Mouse (Mus musculus): ENCODE measurements around the gene Dennd1b. TPM values are rescaled to one million over a fixed set of nuclear protein-coding genes. Genes with fewer than 3 reads are reported as not detected.

Dennd1b gene
- polyA plus RNA-seq, 2 experiments = 0.78 to 2.3 TPM

DNA sequence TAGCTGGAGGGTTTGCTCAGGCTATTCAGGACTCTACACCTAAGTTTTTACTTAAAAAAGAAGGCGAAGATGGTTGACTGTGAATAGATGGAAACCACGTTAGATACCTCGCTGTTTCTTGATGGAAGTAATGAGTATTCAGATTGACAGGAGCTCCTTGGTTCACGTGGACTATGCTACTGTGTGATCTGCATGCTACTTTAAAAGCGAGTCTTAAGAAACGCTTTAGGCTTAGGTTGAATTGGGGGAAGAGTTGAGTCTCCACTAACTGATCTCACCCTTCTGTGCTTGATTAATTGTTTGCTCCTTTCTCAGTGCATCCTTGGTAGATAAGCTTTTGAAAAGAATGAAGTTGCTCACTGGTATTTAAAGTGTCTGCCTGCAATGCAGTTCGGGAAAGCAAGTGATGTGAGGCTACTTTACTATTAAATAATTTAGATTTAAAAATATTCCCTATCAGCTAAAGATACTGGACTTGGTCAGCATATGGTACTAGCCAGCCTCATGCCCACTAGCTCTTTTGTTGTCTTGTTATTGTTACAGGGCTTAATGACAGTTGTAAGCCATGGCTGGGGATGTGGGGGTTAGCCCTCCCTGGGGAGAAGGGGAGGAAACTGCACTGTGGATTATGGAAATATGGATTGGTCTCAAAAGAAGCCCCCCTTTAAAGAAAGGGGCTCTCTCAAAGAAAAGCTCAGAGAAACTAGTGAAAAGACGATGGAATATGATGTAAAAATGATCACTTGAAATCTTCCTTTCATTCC is 62.8 kb downstream of the Dennd1b start:
- no peak for TF ChIP-seq EP300 (IDR thresholded peaks at IDR 0.05; ENCODE audit: low read depth)
- TF ChIP-seq CTCF (IDR thresholded peaks at IDR 0.05; ENCODE audit: low read depth) = no peak
- Histone ChIP-seq H3K9me3 (ENCODE audit: control insufficient read depth, low read length) (no peaks in the 10 kb centered on the region), H3K4me3 (ENCODE audit: insufficient read depth in 1 of 2, low read depth in 2 of 2, low read length in 2 of 2) (no peak overlapping the region), H3K4me1 (replicated peaks; ENCODE audit: control insufficient read depth in 2 of 2, insufficient read depth in 2 of 2, low read length in 1 of 2) (peaks cover 0 to 2% of the 10 kb centered on the region in 2 experiments; a peak in 2 of 4 replicates), H3K9ac (replicated peaks) (no peak overlapping the region), H3K27ac (no peak overlapping the region), H3K36me3 (replicated peaks; ENCODE audit: control insufficient read depth, insufficient read depth, low read depth) (no peaks in the 10 kb centered on the region), H3K4me2 (ENCODE audit: low read depth) (no peak overlapping the region), H3K27me3 (ENCODE audit: control insufficient read depth, insufficient read depth, low read length) (no peaks in the 10 kb centered on the region)
- 66% methylated on average over 8 of the region's 8 CpGs for WGBS (ENCODE audit: insufficient replicate concordance)
- ATAC-seq (ENCODE audit: insufficient read depth) (no peak), DNase-seq (ENCODE audit: low read depth in 3 of 3, low spot score in 3 of 3) (no peak)

DNA sequence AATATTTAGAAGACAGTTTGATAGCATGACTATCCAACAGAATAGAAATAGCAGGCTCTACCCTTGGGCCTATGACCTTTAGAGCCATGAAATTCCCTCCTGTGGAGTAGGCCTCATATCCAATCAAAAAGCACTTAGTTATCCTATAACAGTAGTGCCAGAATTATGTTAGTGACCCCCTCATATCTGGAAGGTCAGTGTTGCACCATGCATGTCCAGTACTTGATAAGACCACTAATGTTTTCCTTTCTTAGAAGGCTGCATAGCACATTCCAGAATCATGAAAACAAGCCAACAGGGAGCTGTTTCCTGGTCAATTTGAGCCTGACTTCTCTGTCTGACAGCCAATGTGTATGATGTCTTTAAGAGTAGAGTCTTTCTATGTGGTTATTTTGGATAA is 66.3 kb downstream of the Dennd1b start:
- Histone ChIP-seq H3K36me3 (replicated peaks; ENCODE audit: control insufficient read depth, insufficient read depth, low read depth) (no peaks in the 10 kb centered on the region), H3K9me3 (ENCODE audit: control insufficient read depth, low read length) (no peaks in the 10 kb centered on the region), H3K27ac (no peak overlapping the region), H3K4me1 (replicated peaks; ENCODE audit: control insufficient read depth in 2 of 2, insufficient read depth in 2 of 2, low read length in 1 of 2) (peaks cover 0 to 2% of the 10 kb centered on the region in 2 experiments; a peak in 2 of 4 replicates), H3K9ac (replicated peaks) (no peak overlapping the region), H3K27me3 (ENCODE audit: control insufficient read depth, insufficient read depth, low read length) (no peaks in the 10 kb centered on the region), H3K4me2 (ENCODE audit: low read depth) (no peak overlapping the region), H3K4me3 (ENCODE audit: insufficient read depth in 1 of 2, low read depth in 2 of 2, low read length in 2 of 2) (no peak overlapping the region)
- ATAC-seq (ENCODE audit: insufficient read depth) (0 out of 2 replicates have a peak, but pooled peaks have one; percentile 15), DNase-seq (ENCODE audit: low read depth in 3 of 3, low spot score in 3 of 3) (no peak)
- TF ChIP-seq CTCF (IDR thresholded peaks at IDR 0.05; ENCODE audit: low read depth) = no peak
- TF ChIP-seq EP300 (IDR thresholded peaks at IDR 0.05; ENCODE audit: low read depth) = no peak

DNA sequence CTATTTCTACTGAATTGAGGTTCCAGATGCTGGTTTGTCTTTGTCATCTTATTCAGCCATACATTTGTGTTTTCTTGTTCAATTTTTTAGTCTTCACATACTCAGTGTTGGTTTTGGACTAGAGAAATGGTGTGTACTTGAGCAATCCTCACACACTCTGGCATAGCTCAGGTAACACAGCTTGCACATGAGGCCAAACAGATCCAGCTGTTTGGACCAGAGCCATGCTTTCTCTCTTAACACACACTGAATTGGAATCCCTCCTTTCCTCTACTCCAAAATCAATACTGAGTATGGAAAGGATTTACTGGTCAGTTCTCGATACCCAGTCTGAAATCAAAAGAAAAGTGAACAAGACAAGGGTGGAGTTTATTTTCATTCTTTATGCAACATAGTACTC is 69.2 kb downstream of the Dennd1b start:
- ATAC-seq (ENCODE audit: insufficient read depth) (no peak), DNase-seq (ENCODE audit: low read depth in 3 of 3, low spot score in 3 of 3) (no peak)
- no peak overlapping the region for H3K4me2 ChIP-seq (ENCODE audit: low read depth)
- no peak overlapping the region for H3K27ac ChIP-seq
- WGBS (ENCODE audit: insufficient replicate concordance) = 71% methylated on average over 1 of the region's 1 CpGs
- H3K4me3 ChIP-seq (ENCODE audit: insufficient read depth in 1 of 2, low read depth in 2 of 2, low read length in 2 of 2) = no peak overlapping the region
- TF ChIP-seq EP300 (IDR thresholded peaks at IDR 0.05; ENCODE audit: low read depth) (no peak), CTCF (IDR thresholded peaks at IDR 0.05; ENCODE audit: low read depth) (no peak)
- H3K4me1 ChIP-seq (replicated peaks; ENCODE audit: control insufficient read depth in 2 of 2, insufficient read depth in 2 of 2, low read length in 1 of 2) = peaks cover 0 to 4% of the 10 kb centered on the region in 2 experiments; a peak in 2 of 4 replicates
- H3K36me3 ChIP-seq (replicated peaks; ENCODE audit: control insufficient read depth, insufficient read depth, low read depth) = no peaks in the 10 kb centered on the region
- H3K9me3 ChIP-seq (ENCODE audit: control insufficient read depth, low read length) = no peaks in the 10 kb centered on the region
- H3K27me3 ChIP-seq (ENCODE audit: control insufficient read depth, insufficient read depth, low read length) = no peaks in the 10 kb centered on the region
- H3K9ac ChIP-seq (replicated peaks) = no peak overlapping the region

DNA sequence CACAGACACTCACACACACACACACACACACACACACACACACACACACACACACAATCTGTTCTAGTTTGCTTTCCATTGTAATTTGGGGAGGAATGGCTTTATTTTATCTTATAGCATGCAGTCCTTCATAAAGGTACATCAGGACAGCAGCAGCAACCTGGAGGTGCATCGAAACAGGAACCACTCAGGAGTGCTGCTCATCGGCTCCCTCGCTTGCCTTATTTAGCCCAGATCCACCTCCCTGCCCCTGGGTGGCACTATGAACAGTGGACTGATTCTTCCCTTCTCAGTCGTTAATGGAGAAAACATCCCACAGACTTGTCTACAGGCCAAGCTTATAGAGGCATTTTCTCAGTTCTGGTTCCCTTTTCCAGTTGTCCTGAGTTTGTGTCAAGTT is 71.9 kb downstream of the Dennd1b start:
- DNase-seq (ENCODE audit: low read depth in 3 of 3, low spot score in 3 of 3) (no peak), ATAC-seq (ENCODE audit: insufficient read depth) (no peak)
- Histone ChIP-seq H3K4me3 (ENCODE audit: insufficient read depth in 1 of 2, low read depth in 2 of 2, low read length in 2 of 2) (no peak overlapping the region), H3K27ac (no peak overlapping the region), H3K27me3 (ENCODE audit: control insufficient read depth, insufficient read depth, low read length) (no peaks in the 10 kb centered on the region), H3K4me1 (replicated peaks; ENCODE audit: control insufficient read depth in 2 of 2, insufficient read depth in 2 of 2, low read length in 1 of 2) (0 out of 4 replicates have a peak, but pooled peaks cover 0 to 3% of the 10 kb centered on the region in 2 experiments), H3K36me3 (replicated peaks; ENCODE audit: control insufficient read depth, insufficient read depth, low read depth) (no peaks in the 10 kb centered on the region), H3K9me3 (ENCODE audit: control insufficient read depth, low read length) (no peaks in the 10 kb centered on the region), H3K4me2 (ENCODE audit: low read depth) (no peak overlapping the region), H3K9ac (replicated peaks) (no peak overlapping the region)
- WGBS (ENCODE audit: insufficient replicate concordance) = 52% methylated on average over 4 of the region's 4 CpGs
- TF ChIP-seq CTCF (IDR thresholded peaks at IDR 0.05; ENCODE audit: low read depth) (no peak), EP300 (IDR thresholded peaks at IDR 0.05; ENCODE audit: low read depth) (no peak)

DNA sequence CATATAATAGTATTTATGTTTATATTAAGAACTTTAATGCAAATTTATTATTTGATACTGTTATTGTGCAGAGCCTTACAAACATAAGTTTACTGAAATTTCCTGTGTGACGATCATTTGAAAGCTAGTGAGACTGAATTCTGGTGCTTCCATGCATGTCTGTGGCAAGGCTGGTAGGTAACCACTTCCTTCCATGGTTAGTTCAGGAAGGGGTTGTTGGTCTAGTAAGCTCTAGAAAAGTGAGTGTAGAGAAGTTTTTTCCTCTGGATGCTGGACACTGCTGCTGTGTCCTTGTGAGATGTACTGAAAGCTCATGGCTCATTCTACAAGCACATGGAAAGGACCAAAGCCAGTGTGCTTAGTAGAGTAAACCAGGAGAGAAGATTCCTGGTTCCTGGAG is 73.1 kb downstream of the Dennd1b start:
- Histone ChIP-seq H3K27me3 (ENCODE audit: control insufficient read depth, insufficient read depth, low read length) (no peaks in the 10 kb centered on the region), H3K36me3 (replicated peaks; ENCODE audit: control insufficient read depth, insufficient read depth, low read depth) (no peaks in the 10 kb centered on the region)

More for the DNA sequence above, 73.1 kb downstream of the Dennd1b start:
- ATAC-seq (ENCODE audit: insufficient read depth) (no peak), DNase-seq (ENCODE audit: low read depth in 3 of 3, low spot score in 3 of 3) (no peak)
- 29% methylated on average over 1 of the region's 1 CpGs for WGBS (ENCODE audit: insufficient replicate concordance)
- H3K9ac ChIP-seq (replicated peaks) = no peak overlapping the region
- no peak overlapping the region for H3K4me3 ChIP-seq (ENCODE audit: insufficient read depth in 1 of 2, low read depth in 2 of 2, low read length in 2 of 2)
- H3K27ac ChIP-seq = no peak overlapping the region
- 0 out of 4 replicates have a peak, but pooled peaks cover 0 to 3% of the 10 kb centered on the region in 2 experiments for H3K4me1 ChIP-seq (replicated peaks; ENCODE audit: control insufficient read depth in 2 of 2, insufficient read depth in 2 of 2, low read length in 1 of 2)
- H3K4me2 ChIP-seq (ENCODE audit: low read depth) = no peak overlapping the region
- no peaks in the 10 kb centered on the region for H3K9me3 ChIP-seq (ENCODE audit: control insufficient read depth, low read length)
- TF ChIP-seq CTCF (IDR thresholded peaks at IDR 0.05; ENCODE audit: low read depth) = no peak
- TF ChIP-seq EP300 (IDR thresholded peaks at IDR 0.05; ENCODE audit: low read depth) = no peak

Data from liver, embryonic 14.5 days (tissue).